Mouse (Mus musculus): ENCODE data around the gene Alg3. TPM values are rescaled to one million over a fixed set of nuclear protein-coding genes. Genes with fewer than 3 reads are reported as not detected.

The Alg3 gene
- total RNA-seq, 1 experiment from 2014 or later: 18.9 TPM

Other genes with a start within 250 kb of the Alg3 start
- gene Abcc5, start 185.3 kb downstream of the Alg3 start, total RNA-seq (2017): 27.7 and 34.8 TPM in 2 replicates
- gene Eif2b5, start 112.9 kb downstream of the Alg3 start, total RNA-seq (2017): 67.2 and 69.9 TPM in 2 replicates
- gene Dvl3, start 94.8 kb downstream of the Alg3 start, total RNA-seq (2017): 3.2 and 4.4 TPM in 2 replicates
- 155 and 177 TPM in 2 replicates for gene Ap2m1, start 76.3 kb downstream of the Alg3 start, total RNA-seq (2017)
- gene Abcf3, start 63.2 kb downstream of the Alg3 start, total RNA-seq (2017): 33.3 and 49.2 TPM in 2 replicates
- 0.10 TPM in 1 of 2 replicates, not detected in the other for gene Vwa5b2, start 22.3 kb downstream of the Alg3 start, total RNA-seq (2017)
- gene Eef1akmt4, start 142 bp downstream of the Alg3 start, total RNA-seq (2017): 7.0 and 9.0 TPM in 2 replicates
- gene Gm49333, start 125 bp downstream of the Alg3 start, total RNA-seq (2017): not detected in 2 replicates
- gene Camk2n2, start 9.6 kb upstream of the Alg3 start, total RNA-seq (2017): 0.25 TPM in 1 of 2 replicates, not detected in the other
- 0.38 and 3.0 TPM in 2 replicates for gene Ece2, start 18.1 kb upstream of the Alg3 start, total RNA-seq (2017)
- 136 and 211 TPM in 2 replicates for gene Psmd2, start 39.9 kb upstream of the Alg3 start, total RNA-seq (2017)
- 212 and 290 TPM in 2 replicates for gene Eif4g1, start 56.6 kb upstream of the Alg3 start, total RNA-seq (2017)
- gene Fam131a, start 81.5 kb upstream of the Alg3 start, total RNA-seq (2017): 0.65 and 1.1 TPM in 2 replicates
- 79.3 and 81.7 TPM in 2 replicates for gene Polr2h, start 105.9 kb upstream of the Alg3 start, total RNA-seq (2017)
- 2.8 and 4.2 TPM in 2 replicates for gene Clcn2, start 106.0 kb upstream of the Alg3 start, total RNA-seq (2017)
- gene Chrd, start 121.4 kb upstream of the Alg3 start, total RNA-seq (2017): not detected in 2 replicates
- gene Thpo, start 122.8 kb upstream of the Alg3 start, total RNA-seq (2017): not detected in 2 replicates